Mouse (Mus musculus) lung, postnatal 0 days (tissue): ENCODE data around the gene Nmnat2. TPM values are rescaled to one million over a fixed set of nuclear protein-coding genes. Genes with fewer than 3 reads are reported as not detected.

Source experiments
- ATAC-seq: fragments of 200-750 bp; cut with Nextera tagmentation; 2 replicates; pipeline ENCODE4 v1.8.0; 2017; ENCODE audit warnings: moderate library complexity
- DNase-seq: peaks from one replicate; pipeline ENCODE4 v3.0.0-alpha.2; 2016; ENCODE audit warnings: low spot score
- H3K27ac ChIP-seq: fragments of 300-500 bp; sonication (generic); 2 replicates; pipeline ENCODE4 v1.5.1; 2014; ENCODE audit warnings: antibody characterized with exemption, mild to moderate bottlenecking, low read length, mixed read lengths
- H3K27me3 ChIP-seq: fragments of 300-500 bp; sonication (generic); replicated peaks from 2 replicates; pipeline ENCODE4 v1.6.1; 2014; ENCODE audit warnings: low read length, mixed read lengths; ENCODE audit not compliant: insufficient read depth
- H3K36me3 ChIP-seq: fragments of 300-500 bp; sonication (generic); 2 replicates; pipeline ENCODE4 v1.6.1; 2014; ENCODE audit warnings: low read length, mixed read lengths; ENCODE audit not compliant: insufficient read depth
- H3K4me1 ChIP-seq: fragments of 300-500 bp; sonication (generic); 2 replicates; pipeline ENCODE4 v1.6.1; 2014; ENCODE audit warnings: antibody characterized with exemption, low read depth, low read length, mixed read lengths; ENCODE audit not compliant: insufficient read depth
- H3K4me2 ChIP-seq: fragments of 300-500 bp; sonication (generic); replicated peaks from 2 replicates; pipeline ENCODE4 v1.6.1; 2014; ENCODE audit warnings: low read depth, mild to moderate bottlenecking, low read length, moderate library complexity, mixed read lengths
- H3K4me3 ChIP-seq: fragments of 300-500 bp; sonication (generic); 2 replicates; pipeline ENCODE4 v1.5.1; 2014; ENCODE audit warnings: low read depth, low read length
- H3K9ac ChIP-seq: fragments of 300-500 bp; sonication (generic); replicated peaks from 2 replicates; pipeline ENCODE4 v1.6.1; 2014; ENCODE audit warnings: low read depth, mild to moderate bottlenecking
- H3K9me3 ChIP-seq: fragments of 300-500 bp; sonication (generic); 2 replicates; pipeline ENCODE4 v1.6.1; 2016; ENCODE audit warnings: low read length, mixed read lengths
- CTCF ChIP-seq: IDR thresholded peaks from 2 replicates; pipeline ENCODE4 v1.5.1; 2016; ENCODE audit warnings: antibody characterized with exemption, mild to moderate bottlenecking
- EP300 ChIP-seq: IDR thresholded peaks from 2 replicates; pipeline ENCODE4 v1.6.1; 2016; ENCODE audit warnings: antibody characterized with exemption, mild to moderate bottlenecking, control low read depth
- WGBS: fragments of 180-500 bp; shearing (Covaris S2); extraction: QIAGEN DNeasy Blood & Tissue Kit; methylation state at CpG from one replicate; pipeline ENCODE4 v1.1.7; 2014; 5-methylcytosine and 5-hydroxymethylcytosine counted together
- polyA plus RNA-seq: library from polyadenylated mRNA; unstranded; fragments of >200 nt; fragmentation: Nextera tagmentation; extraction: Ambion mirVana; gene quantifications from 2 replicates; pipeline ENCODE4 v1.2.1, GENCODE M21; 2015

The Nmnat2 gene
- polyA plus RNA-seq, 1 experiment from 2014 or later: 4.8 TPM

- H3K4me3 ChIP-seq: no peak overlapping the region
- H3K27ac ChIP-seq: no peak overlapping the region
- H3K4me1 ChIP-seq: peaks cover 7% of the 10 kb centered on the region; the same call in 1 of the 2 replicates
- no peak overlapping the region for H3K4me2 ChIP-seq
- H3K9me3 ChIP-seq: no peaks in the 10 kb centered on the region
- H3K27me3 ChIP-seq: no peaks in the 10 kb centered on the region
- WGBS: 80% methylated on average over 2 of the region's 2 CpGs
- no peaks in the 10 kb centered on the region for H3K36me3 ChIP-seq
- TF ChIP-seq CTCF (no peak), EP300 (no peak)
- DNase-seq (peak; percentile 4), ATAC-seq (no peak)
- no peak overlapping the region for H3K9ac ChIP-seq
These were observed 135.3 kb downstream of the Nmnat2 start for GRCm38 (mm10) chr1:153090081-153090480.

DNA sequence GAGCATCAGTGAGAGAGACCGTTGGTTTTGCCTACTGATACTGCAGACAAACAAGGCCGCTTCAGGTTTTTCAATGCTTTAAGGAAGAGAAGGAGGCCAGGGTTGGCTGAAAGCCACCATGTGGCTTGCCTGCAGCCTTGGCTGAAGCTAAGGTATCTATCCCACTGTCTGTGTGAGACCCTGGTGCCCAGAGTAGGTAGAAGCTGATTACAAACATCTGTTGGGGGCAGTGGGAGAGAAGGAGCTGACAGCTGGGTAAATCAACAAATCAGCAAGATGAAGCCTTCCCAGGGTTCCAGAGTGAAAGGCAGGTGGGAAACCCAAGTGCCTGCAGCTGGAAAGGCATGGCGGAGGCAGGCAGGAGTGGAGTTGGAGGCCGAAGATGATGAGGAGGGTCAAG is 136.0 kb downstream of the Nmnat2 start:
- no peak for TF ChIP-seq EP300
- TF ChIP-seq CTCF: no peak
- Histone ChIP-seq H3K4me3 (no peak overlapping the region), H3K27me3 (no peaks in the 10 kb centered on the region), H3K27ac (peak overlapping the region; percentile 92), H3K9me3 (no peaks in the 10 kb centered on the region), H3K4me1 (peaks cover 7% of the 10 kb centered on the region; the same call in 1 of the 2 replicates), H3K9ac (no peak overlapping the region), H3K4me2 (no peak overlapping the region), H3K36me3 (no peaks in the 10 kb centered on the region)
- ATAC-seq (no peak), DNase-seq (peak; percentile 4)
- 56% methylated on average over 4 of the region's 4 CpGs for WGBS

DNA sequence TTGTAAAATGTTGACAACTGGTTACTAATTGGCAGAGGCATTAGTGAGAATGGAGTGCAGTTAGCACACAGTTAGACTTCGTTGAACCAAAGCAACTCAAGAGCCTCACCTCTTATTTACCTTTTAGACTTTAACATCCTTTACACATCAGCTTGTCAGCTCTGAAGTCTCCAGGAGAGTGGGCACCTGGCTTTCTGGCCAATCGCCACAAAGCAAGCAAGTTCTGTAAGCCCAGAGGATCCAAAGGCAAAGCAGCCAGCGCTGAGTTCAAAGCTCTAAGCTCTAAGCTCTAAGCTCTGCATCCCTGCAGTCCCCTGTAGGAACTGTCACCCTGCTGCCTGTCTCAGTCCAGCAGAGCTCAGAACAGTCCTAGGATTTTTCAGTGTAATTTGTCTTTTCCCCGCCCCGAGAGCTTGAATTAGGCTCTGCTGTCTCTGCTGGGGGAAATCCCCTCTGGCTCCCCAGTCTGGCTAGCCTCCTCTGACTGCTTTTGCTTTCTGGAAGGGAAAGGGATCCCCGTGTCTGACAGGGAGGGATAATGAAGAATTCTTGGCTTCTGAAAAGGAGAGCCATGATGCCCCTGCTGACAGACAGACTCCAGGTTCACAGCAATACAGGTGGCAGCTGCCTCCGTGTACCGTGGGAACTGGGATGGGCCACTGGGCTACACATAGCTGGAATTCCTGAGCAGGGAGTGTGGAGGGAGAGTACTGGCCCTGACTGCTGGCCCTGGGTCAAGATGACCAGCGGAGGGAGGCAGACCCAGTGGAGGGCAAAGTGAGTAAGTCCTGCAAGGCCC is 136.8 kb downstream of the Nmnat2 start:
- DNase-seq: peak; percentile 93
- Histone ChIP-seq H3K4me1 (peaks cover 7% of the 10 kb centered on the region; the same call in 1 of the 2 replicates), H3K4me3 (no peak overlapping the region), H3K9me3 (no peaks in the 10 kb centered on the region), H3K27ac (peak overlapping the region; percentile 92), H3K9ac (no peak overlapping the region), H3K4me2 (no peak overlapping the region), H3K27me3 (no peaks in the 10 kb centered on the region), H3K36me3 (no peaks in the 10 kb centered on the region)
- WGBS: 24% methylated on average over 9 of the region's 9 CpGs
- TF ChIP-seq EP300: peak; percentile 89
- TF ChIP-seq CTCF: no peak
- peak; percentile 91 for ATAC-seq

- H3K27ac ChIP-seq: peak overlapping the region; percentile 92
- H3K4me3 ChIP-seq: no peak overlapping the region
- no peak overlapping the region for H3K4me2 ChIP-seq
- 39% methylated on average over 5 of the region's 5 CpGs for WGBS
- TF ChIP-seq EP300: 0 out of 2 replicates have a peak, but pooled peaks have one; percentile 5
- TF ChIP-seq CTCF: peak; percentile 80
- H3K36me3 ChIP-seq: no peaks in the 10 kb centered on the region
- H3K4me1 ChIP-seq: peaks cover 7% of the 10 kb centered on the region; the same call in 1 of the 2 replicates
- peak; percentile 91 for DNase-seq
- no peak overlapping the region for H3K9ac ChIP-seq
- peak; percentile 74 for ATAC-seq
- no peaks in the 10 kb centered on the region for H3K27me3 ChIP-seq
- no peaks in the 10 kb centered on the region for H3K9me3 ChIP-seq
These were observed 137.6 kb downstream of the Nmnat2 start for GRCm38 (mm10) chr1:153092237-153092975.

DNA sequence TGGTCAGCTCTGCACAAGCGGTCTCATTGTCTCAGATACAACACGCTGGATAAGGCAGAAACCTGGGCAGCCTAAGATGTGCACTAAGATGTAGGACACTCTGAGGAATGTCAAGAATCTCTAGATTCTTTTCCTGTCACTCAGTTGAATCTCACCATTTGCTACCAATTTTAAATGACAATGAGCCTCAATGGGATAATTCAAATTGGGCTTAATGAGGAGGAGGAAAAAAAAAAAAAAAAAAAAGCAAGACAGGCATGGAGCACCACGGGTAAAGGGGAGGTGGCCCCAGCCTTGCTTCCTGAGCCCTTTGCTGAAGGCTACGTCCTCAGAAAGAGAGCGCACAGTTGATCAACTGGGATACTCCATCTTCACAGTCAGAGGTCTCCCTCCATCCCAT is 138.4 kb downstream of the Nmnat2 start:
- Histone ChIP-seq H3K9me3 (no peaks in the 10 kb centered on the region), H3K4me2 (no peak overlapping the region), H3K4me1 (peaks cover 7% of the 10 kb centered on the region; the same call in 1 of the 2 replicates), H3K36me3 (no peaks in the 10 kb centered on the region), H3K27ac (peak overlapping the region; percentile 92), H3K27me3 (no peaks in the 10 kb centered on the region), H3K4me3 (no peak overlapping the region), H3K9ac (no peak overlapping the region)
- ATAC-seq (no peak), DNase-seq (peak; percentile 5)
- 75% methylated on average over 5 of the region's 5 CpGs for WGBS
- TF ChIP-seq EP300 (no peak), CTCF (no peak)

GRCm38 (mm10) chr1:153093581-153093980 is 138.8 kb downstream of the Nmnat2 start:
- Histone ChIP-seq H3K9ac (no peak overlapping the region), H3K36me3 (no peaks in the 10 kb centered on the region), H3K9me3 (no peaks in the 10 kb centered on the region), H3K4me1 (peaks cover 7% of the 10 kb centered on the region; the same call in 1 of the 2 replicates), H3K4me3 (no peak overlapping the region), H3K27me3 (no peaks in the 10 kb centered on the region), H3K27ac (no peak overlapping the region), H3K4me2 (no peak overlapping the region)
- 68% methylated on average over 4 of the region's 4 CpGs for WGBS
- peak; percentile 4 for DNase-seq
- ATAC-seq: no peak
- TF ChIP-seq CTCF (no peak), EP300 (no peak)
